Mouse (Mus musculus): Measurements from ENCODE around the gene Spo11.

DNA sequence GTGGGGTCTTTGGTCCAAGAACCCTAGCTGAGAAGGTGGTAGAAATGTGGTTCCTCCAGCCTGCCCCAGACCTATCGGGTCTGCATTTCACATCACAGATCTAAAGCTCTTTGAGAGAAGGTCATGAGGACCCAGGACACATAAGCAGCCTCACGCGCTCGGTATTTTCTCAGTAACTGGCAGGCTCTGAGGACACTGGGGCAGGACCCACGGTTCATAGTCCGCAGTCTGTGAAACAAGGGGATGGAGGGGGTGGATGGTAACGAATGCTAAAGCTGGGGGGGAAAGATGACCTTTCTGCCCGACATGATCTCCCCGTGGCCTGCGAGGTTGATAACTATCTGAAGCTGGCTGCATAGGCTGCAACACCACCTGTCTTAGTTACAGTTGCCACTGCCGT, 20.2 kb downstream of the Spo11 start:
- TF ChIP-seq CTCF (IDR thresholded peaks at IDR 0.05; ENCODE audit: control insufficient read depth, insufficient read depth, low read length) = no peak
- no peak for TF ChIP-seq POLR2A (IDR thresholded peaks at IDR 0.05; ENCODE audit: borderline replicate concordance, control insufficient read depth, low read depth, low read length)
